Mouse (Mus musculus) adipocyte (in vitro differentiated cells): Measurements from ENCODE around the gene Sgcd.
A peak's percentile ranks its signal among the peaks of the same experiment; 100 is the strongest.

ENCODE experiments used
- DNase-seq: peaks from one replicate; pipeline ENCODE4 v3.0.0-alpha.2; 2016; ENCODE audit warnings: low spot score

The Sgcd gene

DNA sequence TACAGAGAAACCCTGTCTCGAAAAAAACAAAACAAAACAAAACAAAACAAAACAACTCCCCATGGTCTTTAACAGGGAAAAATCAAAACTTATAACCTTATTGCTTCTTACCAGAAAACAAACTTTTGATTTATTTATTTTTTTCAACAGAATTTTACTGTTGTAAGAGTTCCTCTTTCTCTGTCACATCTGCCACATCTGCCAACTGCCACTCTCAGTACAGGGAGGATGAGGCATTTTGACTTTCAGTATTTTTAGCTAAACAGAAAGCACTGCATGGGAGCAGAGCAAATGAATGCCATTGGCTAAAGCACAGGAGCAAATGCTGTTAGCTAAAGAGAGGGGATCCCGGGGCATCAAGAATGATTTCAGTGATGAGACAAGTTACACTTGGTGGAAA, 528.6 kb downstream of the Sgcd start:
- DNase-seq, result no peak

DNA sequence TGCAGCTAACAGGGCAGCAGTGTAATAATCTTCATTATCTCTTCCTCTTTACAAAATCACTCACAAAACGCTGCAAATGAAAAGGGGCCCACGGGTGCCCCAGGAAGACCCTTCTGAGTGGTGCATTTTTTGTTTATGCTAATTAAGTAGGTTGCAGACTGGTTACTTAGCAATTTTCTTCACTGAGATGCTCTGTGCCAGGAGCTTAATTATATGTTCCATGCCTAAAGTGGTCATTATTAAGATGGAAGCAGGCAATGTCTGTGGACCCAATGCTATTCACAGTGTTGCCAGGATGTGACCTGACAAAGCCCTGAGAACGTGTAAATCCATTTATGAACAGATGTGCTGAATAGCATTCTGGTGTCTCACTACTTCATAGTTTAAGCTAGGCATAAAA, 529.6 kb downstream of the Sgcd start:
- no peak for DNase-seq

DNA sequence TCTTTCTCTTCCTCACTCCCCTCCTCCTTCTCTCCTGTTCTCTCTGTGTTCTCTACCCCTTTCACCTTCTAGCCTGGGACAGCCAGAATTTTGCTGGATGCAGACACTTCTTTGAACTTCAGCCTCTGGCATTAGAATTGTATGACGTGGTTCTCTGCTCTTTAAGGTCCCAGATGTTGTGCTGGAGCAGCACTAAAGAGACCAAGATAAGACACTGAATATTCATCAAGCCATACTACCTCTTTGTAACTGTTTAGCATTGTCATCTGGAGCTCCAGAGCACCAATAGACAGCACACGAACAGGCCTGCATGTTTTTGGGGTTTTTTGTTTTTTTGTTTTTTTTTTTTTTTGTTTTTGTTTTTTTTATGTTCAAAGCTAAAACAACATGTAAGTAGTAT, 541.0 kb downstream of the Sgcd start:
- no peak for DNase-seq

DNA sequence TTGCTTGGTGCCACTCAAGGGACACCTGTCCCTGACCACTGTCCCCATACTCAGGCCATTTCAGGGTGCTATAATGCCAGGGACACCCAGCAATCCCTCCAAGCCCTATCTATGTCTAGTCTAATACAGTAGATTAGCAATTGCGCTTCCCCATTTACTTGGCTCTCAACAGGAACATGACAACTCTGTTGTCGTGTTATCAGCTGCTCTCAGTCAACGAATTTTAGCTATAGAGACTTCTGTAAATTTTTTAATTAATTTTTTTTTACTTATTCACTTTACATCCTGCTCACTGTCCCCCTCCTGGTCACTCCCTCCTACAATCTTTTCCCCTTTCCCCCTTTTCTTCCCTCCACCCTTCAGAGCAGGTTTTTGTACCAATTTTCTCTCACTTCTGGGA, 542.4 kb downstream of the Sgcd start:
- DNase-seq, result no peak

DNA sequence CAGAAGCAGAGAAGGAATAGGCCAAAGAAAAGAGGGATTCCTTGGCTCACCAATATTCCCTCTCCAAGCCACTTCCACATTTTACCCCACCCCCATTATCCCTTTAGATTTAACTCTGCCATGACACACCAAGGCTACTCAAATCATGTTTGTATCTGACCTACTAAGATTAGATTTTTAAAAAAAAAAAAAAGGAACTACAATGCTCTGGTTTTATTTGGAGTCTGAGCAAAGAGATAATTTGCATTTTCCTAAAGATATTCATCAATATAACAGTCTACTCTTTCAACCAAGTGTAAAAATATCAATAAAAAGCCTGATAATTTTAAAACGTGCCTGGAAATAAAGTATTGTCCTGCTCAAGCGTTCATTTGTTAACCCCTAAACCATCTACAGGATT, 543.1 kb downstream of the Sgcd start:
- DNase-seq, result no peak

DNA sequence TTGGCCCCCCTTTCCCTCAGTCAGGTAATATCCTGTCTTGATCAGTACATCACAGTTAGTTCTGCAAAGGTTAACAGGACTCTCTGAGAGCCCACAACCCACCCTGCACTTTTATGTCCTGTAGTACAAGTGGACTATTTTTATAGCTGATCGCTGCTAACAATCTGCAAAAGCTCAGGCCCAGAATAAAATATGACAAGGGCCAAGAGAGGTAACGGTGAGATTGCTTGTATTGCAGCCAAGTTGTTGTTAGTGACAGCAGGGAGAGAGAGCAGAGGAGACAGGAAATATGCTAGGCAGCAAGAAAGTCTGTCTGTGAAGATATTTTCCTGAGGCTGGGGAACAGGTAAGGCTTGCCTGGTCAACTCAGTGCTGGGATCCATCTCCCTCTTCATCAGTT, 546.5 kb downstream of the Sgcd start:
- DNase-seq, result no peak

DNA sequence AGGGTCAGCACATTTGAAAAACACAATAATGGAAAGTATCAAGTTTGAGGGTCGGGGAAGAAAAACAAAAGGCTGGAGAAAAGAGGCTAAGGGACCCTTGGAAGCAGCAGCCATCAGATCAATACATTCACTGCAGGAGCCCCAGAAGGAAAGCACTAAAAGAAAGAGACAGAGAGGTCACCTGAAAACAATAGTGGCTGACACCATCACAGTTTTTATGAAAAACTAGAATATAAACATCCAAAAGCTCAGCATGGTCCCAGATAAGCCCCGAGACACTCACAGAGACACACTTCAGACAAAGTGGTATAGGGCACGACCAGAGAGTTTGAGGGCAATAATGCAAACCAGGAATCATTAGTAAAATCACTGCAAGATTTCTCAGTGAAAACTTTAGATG, 589.2 kb downstream of the Sgcd start:
- DNase-seq, result no peak

DNA sequence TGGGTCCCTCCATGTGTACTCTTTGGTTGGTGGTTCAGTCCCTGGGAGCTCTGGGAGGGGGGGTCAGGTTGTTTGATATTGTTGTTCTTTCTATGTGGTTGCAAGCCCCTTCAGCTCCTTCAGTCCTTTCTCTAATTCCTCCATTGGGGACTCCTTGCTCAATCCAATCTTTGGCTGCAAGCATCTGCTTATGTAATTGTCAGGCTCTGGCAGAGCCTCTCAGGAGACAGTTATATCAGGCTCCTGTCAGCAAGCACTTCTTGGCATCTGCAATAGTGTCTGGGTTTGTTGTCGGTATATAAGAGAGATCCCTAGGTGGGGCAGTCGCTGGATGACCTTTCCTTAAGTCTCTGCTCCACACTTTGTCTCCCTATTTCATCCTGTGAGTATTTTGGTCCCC, 598.0 kb downstream of the Sgcd start:
- peak; percentile 65 for DNase-seq

DNA sequence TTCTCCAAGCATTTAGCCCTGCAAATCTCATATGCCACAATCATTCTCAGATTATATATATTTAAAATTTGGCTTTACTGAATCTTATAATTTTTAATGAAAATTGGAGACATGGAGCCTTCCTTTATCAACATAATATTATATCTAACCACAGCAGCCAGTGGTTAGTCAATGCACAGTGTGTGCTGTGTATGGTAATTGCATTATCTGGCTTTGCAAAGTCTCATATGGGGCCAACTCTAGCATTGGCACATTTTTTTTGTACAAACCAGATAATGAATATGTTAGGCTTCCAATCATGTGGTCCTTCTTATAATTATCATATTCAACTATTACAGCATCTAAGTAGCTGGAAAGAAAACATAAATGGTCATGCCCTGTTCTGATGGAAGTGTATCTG, 599.4 kb downstream of the Sgcd start:
- DNase-seq, result no peak

DNA sequence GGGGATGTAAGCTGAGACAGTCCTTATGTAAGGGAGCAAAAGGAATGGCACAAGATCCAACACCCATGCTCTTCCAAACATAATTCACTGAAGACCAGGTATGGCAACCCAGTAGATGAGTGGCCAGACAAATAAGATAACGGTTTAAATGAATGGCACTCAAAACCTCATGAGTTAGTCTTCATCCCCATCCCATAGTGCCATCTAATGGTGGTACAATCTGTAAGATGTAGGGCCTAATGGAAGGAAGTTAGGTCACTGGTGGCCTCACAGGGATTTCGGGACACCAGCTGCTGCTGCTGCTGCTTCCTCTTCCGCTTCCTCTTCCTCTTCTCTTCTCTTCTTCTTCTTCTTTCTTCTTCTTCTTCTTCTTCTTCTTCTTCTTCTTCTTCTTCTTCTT, 601.0 kb downstream of the Sgcd start:
- DNase-seq, result peak; percentile 64

DNA sequence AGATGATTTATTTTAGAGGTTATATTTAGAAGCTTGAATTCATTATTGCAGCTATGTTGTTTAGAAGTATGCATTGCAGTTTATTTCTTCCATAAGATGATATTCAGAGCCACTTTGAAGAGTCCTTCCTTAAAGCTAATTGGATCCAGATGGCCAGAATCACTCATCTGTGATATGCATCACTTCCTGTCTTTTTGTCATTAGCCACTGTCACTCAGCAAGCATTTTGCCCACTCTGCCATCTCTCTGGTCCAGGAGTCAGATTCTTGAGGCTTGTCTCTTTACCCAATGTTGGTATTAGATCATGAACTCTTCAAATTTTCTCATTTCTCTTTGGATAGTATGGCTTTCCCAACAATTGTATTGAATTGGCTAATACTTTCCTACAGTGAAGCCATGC, 602.6 kb downstream of the Sgcd start:
- no peak for DNase-seq

DNA sequence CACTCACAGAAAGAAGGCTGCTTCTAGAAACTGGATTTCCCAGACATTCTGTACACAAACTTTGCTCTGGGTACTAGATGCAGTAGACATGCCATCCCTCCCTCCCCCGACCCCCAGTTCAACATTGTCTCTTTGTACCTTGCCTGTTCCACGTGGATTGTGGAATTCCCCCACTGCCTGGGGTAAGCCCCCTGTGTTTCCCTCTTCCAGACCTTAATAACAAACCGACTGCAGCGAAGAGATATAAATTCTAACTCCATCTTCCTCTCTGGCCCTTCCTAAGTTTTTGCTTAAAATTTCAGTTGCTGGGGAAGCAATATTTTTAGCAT, 609.2 kb downstream of the Sgcd start:
- DNase-seq, result no peak

DNA sequence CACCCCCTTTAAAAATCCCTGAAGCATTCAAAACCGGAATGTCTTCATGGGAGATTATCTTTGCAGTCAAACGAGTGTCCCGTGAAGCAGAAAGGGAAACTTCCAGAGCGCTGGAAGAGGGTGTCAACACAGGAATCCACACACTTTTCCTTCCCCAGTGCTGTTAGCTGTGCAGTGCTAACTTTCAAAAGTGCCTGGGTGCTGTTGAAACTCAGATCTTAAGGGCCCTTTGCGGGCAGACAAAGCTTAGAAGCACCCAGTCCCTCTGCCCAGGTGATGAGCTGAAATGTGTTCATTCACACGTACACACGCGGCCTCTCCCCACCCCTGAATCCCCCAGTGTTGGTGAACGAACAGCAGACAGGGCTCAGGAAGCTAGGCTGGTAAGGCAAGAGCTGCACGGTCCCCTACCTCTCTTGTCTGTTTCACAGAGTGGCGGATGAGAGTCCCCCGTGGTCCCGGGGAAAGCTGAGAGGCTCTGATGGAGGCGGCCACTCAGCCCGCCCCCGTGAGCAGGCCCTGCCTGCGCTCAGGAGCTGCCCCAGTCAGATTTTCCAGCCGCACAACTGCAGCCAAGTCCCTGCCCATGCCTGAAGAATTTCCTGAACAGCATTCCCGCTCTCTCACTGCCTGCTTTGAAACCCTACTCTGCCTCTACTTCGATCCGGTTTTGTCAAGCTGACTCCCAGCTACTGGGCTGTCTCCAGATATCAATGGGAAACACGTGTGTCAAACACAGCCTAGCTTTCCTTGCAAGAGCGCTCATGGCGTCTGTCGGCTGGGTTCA, 609.7 kb downstream of the Sgcd start:
- DNase-seq, result peak; percentile 89

DNA sequence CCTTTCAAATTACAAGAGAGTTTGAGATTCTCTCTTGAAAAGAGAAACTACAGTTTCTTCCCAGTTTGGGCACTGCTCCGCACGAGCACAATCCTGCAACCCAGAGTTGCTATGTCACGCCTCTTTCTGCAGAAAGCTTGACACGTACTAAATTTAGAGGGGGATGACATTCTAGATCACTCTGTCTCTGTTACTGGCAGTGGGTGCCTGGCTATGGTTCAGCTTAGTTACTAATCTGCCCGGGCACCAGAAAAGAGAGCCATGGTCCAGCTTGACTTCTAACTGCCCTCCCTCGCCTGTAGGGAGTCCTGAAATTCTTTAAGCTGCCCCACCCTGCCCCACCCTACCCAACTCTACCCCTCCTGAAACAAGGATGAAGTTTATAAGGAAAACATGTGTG, 611.3 kb downstream of the Sgcd start:
- DNase-seq, result peak; percentile 52

DNA sequence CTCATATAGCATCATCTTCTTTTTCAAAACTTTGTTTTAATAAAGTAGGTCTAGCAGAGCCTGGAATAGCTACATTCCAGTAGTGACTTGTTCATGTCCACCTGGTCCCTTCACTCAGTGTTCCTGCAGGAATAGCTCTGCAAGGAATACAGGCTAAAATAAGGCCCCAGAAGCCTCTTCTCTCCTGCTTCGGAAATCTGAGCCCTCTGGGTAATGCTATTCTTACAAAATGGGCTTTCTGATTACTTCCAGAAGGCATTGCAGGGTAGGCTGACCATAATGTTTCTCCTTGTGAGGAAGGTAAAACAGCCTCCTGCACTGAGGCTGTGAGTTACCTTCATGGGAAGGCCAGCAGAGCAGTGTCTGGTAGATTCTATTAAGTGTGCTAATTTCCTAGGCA, 611.9 kb downstream of the Sgcd start:
- DNase-seq, result no peak

DNA sequence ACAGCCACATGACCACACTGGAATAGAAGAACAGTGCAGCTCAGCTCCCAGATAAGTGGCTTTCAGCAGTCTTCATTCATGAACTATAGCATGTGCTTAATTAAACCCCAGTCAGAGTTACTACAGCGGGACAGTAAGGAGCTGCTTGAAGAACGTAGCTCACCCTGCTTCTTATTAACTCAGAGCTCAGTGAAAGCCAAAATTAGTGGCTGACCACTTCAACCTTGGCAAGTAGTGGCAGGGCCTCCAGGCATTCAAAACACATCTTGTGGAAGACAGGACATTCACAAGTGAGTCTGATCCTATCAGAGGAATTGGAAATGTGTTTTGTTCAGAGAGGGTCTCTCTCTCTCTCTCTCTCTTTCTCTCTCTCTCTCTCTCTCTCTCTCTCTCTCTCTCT, 617.2 kb downstream of the Sgcd start:
- peak; percentile 36 for DNase-seq

DNA sequence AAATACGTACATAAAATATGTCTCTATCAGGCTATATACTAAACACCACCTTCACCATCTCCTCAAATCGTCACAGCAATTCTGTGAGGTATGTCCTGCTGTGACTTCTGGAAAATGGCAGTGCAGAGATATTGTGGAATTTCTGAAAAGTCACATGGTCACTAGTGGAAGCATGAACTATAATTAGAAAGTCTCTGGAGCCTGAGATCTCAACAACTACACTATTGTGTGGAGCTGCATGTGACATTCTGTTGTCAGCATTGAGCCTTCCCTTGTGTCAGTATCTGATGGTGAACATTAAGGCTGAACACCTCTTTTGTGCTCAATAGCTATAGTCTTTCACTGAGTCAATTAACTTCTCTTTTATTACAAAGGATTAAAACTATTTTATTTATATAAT, 637.2 kb downstream of the Sgcd start:
- peak; percentile 18 for DNase-seq

DNA sequence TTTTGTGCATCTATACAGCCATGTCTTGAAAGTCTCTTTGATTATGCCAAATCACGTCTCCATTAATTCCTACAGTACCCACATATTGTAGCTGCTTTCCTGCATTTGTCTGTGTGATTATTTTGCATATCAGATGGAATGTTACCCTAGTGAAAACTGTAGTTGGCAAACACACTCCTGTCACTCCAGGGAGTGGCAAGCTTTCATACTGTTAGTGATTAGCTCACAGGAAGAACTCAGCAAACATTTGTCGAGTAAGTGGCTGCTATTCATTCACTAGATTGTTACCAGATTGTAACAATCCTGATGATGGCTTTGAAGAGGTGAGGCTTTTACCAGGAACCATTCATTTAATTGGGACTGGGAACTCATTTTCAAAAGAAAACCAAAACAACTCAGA, 645.3 kb downstream of the Sgcd start:
- DNase-seq, result no peak

DNA sequence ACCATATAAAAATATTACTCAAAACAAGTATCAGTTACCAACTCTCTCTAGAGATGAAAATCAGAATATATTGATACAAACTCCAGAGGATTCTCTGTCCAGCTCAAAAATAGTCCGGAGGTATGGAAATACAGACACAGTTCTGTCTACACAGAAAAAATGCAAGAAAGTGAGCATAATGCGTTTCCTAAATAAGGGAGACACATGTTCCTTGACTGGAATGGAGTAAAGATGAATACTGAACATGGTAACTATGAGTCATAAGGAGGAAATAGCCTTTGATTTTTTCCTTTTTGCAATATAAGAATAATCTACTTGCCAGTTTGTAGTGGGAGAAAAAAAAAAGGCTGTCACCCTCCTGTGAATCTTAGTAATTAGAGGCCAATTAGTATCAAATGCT, 655.1 kb downstream of the Sgcd start:
- DNase-seq, result no peak

DNA sequence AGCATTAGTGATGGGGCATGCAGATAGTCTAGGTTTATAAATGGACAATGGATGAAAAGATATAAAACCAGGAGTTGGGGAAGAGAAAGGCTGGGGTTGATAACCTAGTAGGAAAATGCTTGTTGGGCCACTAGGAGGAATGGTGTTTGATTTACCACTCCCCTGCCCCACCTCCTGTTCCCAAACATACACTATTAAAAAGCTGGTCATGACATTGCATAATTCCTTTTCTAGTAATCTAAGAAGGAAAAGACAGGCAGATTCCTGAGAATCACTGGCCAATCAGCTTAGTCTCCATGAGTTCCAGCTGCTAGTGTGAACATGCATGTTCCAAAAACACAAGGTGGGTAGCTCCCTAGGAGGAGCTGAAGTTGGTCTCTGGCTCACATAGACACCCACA, 683.2 kb downstream of the Sgcd start:
- no peak for DNase-seq

DNA sequence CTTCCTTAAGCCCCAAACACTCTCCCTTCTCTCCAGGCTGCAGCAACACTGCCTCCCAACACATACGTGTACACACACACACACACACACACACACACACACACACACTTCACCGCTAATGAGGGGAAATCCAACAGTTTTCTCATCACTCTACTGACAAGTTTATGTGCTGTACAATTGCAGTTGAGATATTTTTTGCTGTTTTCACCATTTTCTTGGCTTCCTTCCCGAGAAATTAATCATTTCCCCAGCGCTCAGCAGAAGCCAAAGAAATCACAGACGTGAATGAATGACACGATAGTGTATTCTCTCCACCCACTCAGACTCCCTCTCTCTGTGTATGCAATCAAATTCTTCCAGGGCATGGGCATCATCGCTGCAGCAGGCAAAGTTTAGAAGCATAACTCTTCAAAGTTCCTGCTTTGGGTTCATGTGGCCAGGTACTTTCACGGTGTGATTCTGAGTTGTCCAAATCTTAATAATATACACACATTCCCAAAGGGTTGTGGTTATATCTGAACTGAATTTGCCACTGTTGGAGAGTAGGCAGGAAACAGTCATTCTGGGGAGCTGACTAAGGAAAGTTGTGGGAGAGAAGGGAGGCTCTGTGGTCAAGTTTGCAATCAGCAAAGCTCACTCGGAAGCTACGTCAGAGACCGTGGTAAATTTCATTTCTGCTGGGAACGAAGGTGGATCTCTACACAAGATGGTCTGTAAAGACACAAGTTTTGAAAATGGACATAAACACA, 683.9 kb downstream of the Sgcd start:
- peak; percentile 87 for DNase-seq

DNA sequence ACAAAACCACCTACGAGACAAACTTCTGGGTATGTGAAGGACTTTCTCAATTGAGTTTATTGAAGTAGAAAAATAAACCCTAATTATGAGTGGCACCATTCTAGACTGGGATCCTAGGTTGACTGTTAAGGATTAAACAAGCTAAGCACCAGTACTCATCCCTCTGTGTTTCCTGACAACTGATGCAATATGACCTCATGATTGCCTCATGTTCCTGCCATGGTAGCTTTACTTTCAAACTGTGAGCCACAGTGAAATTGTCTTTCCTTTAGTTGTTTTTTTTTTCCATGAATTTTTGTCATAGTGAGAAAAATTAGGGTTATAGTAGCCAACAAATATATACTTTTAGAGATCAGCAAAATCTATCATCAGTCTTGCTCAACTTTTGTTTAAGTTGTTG, 689.0 kb downstream of the Sgcd start:
- DNase-seq, result no peak

DNA sequence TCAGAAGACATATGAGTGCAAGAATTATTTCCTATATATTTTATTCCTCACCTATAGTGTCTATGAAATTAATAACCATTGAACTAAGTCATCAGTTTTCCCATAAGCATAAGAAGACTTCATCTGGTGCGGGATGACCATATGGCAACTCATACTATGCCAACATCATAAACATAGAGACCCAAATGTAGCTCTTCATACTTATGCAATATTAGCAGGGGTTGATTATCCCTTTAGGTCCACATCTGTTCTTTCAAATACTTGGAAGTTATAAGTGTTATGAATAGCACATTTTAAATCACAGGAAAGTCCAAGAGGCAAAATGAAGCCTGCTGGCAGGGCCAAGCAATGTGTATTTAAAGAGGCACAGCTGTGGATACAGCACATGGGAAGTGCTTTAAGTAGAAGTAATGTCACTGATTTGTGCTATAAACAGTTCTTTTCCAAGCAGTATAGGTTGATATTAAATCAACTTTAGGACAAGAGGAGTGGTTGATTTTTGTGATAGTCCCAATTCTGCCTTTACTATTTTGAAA, 690.9 kb downstream of the Sgcd start:
- DNase-seq, result no peak

DNA sequence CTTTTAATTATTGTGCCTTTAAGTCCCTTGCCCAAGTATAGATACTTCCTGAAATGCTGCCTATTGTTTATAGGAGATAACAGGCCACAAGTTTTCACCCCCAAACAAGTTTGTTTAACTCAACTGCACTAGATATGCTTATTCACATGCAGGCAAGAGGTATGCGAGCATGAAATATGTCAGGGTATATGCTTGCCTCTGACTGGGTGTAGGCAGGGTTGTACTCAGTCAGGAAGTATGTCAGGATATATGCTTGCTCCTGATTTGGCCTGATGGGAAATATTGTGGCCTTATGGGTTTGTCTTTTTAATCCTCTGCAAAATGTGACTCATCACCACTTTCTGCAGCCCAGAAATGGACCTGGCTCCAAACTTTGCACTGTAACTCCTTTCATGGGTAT, 694.0 kb downstream of the Sgcd start:
- no peak for DNase-seq
